Mouse (Mus musculus) heart, postnatal 14 days (tissue): ENCODE results near the gene Rxra. TPM values are rescaled to one million over a fixed set of nuclear protein-coding genes. Genes with fewer than 3 reads are reported as not detected.

Source experiments
- DNase-seq, 2 experiments: peaks; one replicate each; pipeline ENCODE4 v3.0.0; 2021 to 2022
- intact Hi-C: fragments of 180-260 bp; cut with DNase I; formaldehyde crosslinking; loops from one replicate; pipeline ENCODE4 v1.15.1; 2025
- total RNA-seq, 2 experiments: library from RNA; stranded (reverse); gene quantifications; 2 replicates each; pipeline ENCODE4 v1.2.3; 2021

Gene Rxra
- total RNA-seq, 2 experiments from 2014 or later: 38.8 to 42.2 TPM

DNA sequence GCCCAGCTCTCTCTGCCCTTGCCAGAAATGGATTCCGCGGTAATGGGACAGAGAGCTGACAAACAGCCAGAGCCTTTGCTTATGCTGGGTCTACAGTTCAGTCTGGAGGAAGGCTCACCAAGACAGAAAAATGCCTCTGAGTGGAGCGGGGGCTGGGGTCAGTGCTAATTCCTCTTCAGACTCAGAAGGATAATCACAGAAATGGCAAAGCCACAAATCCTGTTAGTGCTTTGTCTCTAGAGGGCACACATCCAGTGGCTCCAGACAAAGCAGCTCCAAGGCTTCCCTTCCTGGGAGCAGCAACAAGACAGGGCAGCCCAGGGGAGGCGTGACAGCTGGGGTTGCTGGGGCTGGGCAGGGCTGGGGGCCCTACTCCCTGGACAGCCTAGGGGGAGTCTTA lies 9.5 kb upstream of the Rxra start:
- intact Hi-C loops: no loop called here
- no peak for DNase-seq

DNA sequence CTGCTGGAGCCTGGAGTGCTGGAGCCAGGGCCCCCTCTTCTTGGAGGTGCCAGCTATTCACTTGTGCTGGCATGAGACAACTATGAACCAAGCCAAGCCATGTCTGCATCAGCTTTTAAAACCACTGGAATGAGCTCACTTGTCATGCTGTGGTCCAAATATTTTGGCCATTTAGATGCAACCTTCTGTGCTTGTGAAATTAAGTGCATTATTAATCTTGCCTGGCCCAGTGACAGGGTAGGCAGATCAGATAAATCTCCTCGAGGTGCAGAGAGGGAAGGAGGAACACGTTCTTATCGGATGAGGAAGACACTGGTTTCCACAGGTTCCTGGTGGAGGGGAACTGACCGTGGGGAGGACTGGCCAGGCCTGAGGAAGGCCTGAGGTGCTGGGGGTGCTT lies 8.6 kb upstream of the Rxra start:
- intact Hi-C loops: no loop called here

DNA sequence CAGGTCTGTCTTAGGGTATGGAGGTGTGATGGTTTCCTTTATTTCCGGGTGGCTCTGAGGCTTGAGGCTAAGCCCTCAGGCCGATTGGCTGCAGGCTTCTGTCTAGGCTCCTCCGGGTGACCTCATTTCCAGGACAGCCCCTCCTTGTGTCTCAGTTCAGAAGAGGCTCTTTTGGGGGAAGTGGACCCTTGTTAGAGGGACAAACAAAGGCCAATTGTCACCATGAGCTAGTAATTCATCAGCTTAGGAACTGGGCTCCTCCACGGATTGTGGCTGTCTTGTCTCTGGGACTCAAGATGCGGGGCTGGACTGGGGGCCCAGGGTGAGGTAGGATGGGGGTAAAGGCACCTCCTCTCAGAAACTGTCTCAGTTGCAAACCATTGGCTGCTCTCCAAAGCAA lies 5.5 kb upstream of the Rxra start:
- no peak for DNase-seq
- intact Hi-C loops: no loop called here

More for the DNA sequence above, 8.6 kb upstream of the Rxra start:
- DNase-seq: no peak

DNA sequence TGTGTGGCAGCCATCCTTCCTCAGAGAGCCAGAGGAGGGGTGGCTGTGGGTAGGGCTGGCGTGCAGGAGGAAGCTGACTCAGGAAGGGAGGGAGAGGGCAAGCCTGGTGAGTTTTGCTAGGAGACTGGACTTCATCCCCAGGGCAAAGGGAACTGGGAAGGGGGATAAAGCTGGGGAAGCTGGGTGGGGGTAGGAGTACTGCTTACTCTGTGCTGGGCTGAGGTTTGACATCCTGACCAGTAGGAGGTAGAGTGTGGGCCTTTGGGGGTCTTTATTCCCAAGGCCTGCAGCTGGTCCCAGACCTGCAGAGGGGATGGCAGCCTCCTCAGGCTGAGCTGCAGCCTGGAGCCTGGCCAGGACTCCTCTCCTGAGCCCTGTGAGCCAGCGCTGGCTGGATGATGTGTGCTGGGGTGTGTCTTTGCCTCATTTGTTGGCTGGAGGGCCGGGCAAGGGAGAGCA lies 4.6 kb upstream of the Rxra start:
- intact Hi-C loops: no loop called here
- DNase-seq: peak; percentile 63 to 68

DNA sequence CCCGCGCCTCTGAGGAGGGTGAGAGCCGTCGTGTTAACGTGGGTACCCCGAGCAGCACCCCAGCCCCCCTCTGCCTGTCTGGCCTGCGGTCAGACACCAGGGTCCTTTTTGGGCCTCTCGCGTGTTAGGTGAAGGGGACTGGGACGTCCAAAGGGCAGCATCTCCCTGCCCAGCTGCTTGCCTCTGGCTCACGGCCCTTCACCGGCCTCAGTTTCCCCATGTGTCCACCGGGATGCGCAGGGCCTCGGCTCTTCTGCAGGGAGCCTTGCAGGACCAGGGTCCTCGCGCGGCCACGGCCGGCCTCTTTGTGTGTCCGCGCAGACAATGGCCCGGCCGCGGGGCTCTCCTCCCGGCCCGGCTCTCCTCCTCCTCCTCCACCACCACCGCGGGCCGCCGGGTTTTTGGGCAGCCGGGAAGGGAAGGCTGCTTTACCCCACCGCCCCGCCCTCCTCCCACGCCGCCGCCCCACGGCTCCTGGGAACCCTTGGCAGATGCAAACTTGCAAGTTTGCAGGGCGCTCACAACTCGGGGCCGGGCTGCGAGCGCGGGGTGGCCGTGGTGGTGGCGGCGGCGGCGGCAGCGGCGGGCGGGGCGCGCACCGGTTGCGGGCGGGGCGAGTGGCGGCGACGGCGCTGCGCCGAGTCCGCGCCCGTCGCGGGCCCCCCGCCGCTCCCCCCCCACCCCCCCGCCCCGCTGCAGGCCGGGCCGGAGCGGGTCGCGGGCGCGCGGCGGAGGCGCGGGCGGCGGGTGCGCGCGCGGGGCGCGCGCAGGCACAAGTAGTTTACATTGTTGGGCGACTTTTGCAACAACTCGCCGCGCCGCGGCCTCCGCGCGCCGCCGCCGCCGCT lies 462 bp downstream of the Rxra start:
- peak; percentile 79 to 87 for DNase-seq
- intact Hi-C loops: loop anchor here (5.0 kb wide), 1 partner anchor 124 kb away; no protein-coding TSS in a partner anchor

DNA sequence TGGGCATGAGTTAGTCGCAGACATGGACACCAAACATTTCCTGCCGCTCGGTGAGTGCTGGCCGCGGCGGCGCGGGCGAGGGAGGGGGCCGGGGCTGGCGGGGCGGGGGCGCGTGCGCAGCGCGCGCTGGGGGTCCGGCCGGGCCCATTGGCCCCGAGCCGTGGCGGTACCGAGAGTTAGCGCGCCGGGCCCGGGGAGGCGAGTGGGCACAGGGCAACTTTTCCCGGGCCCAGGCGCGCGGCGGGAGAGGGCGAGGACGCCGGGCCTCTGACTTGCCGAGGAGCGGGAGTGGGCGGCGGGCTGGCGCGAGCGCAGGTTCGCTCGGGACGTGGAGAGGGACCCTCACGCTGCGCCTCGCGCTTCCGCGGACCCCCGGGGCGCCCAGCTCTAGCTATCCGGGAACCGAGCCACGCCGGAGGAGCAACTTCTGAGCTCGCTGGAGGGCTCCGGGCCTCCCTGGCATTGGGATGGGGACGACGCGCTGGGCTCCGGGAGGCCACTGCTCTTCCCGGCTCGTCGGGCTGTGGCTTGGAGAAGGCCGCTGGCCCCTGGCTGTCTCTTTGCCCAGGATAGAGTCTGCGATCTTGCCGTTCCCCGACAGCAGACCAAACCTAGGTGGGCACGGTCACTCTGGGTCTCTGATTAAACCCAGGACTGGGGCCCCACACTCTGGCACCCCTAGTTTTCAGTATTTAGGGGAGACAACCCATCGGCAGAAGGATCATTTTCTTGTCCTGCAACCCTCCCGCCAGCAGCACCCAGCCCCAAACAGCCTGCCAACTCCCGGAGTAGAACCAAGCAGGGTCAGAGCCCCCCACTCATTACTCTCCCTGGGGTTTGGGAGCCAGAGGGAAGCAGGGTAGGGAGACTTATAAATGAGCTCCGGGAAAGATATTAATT lies 1.4 kb downstream of the Rxra start:
- DNase-seq: peak; percentile 70 to 74
- intact Hi-C loops: loop anchor here (5.0 kb wide), 1 partner anchor 125 kb away; no protein-coding TSS in a partner anchor

DNA sequence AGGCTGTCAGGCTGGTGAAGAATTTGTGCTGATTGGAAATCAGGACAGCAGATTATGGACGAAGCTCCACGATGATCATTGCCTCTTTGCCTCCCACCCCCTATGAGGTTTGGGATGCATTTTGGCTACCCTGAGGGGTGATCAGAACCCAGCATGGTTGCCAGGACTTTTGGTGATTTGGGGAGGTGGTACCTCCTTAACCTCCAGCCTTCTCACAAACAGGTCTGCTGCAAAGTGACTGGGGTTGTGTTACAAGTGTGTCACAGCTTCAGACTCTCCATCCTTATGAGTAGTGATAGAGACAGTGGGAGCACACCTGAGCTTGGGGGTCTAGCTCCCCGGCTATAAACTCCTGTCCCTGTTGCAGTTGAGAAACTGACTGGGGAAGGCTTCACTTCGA lies 2.1 kb downstream of the Rxra start:
- intact Hi-C loops: loop anchor here (5.0 kb wide), 1 partner anchor 126 kb away; no protein-coding TSS in a partner anchor
- DNase-seq: no peak

DNA sequence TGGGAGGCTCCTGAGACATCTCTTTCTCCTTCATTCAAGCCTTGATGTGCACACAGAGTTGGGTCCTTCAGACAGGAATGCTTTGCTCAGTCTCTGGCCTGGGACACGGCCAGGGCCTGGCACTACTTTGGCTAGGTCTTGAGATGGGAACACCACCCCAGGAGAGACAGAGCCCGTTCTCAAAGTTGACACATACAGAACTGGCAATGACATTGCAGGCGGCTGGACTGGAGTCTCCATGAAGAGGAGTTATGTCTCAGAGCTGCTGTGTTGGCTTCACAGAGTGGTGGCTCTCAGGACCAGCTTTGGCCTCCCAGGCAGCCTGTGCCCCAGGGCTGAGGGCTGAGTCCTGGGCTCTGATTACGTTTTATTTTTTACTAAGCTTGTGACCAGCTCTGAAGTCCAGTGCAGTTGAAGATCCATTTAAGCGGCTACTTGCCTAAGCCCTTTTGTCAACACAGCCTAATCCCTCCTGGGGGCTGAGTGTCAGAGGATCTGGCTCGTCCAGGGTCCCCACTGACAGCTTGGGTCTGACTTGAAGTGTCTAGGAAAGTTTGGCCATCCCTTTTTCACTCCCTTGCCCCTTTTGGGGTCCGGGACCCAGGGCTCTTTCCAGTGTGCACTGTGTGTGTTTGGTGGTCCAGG lies 2.7 kb downstream of the Rxra start:
- intact Hi-C loops: loop anchor here (5.0 kb wide), 1 partner anchor 127 kb away; no protein-coding TSS in a partner anchor
- peak in 1 of 2 experiments; percentile 37 for DNase-seq

DNA sequence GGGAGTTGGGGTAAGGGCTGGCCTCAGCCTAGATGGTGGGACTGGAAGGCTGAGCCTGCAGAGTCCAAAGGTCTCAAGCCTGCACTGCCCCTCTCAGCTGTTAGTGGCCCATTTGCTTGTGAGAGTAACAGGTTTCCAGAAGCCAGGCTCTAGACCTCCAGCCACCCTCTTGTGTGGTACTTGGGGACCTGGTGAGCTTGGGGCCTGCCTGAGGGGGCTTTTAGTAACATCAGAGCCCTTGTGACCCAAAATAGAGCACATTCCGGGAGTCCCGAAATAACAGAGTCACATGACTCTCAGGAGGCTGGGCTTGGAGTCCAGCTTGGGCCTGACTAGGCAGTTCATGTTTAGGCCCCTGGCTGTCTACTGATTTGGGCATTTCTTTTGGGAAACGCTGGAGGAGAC lies 3.4 kb downstream of the Rxra start:
- intact Hi-C loops: loop anchor here (5.0 kb wide), 1 partner anchor 127 kb away; no protein-coding TSS in a partner anchor
- DNase-seq: peak in 1 of 2 experiments; percentile 63

DNA sequence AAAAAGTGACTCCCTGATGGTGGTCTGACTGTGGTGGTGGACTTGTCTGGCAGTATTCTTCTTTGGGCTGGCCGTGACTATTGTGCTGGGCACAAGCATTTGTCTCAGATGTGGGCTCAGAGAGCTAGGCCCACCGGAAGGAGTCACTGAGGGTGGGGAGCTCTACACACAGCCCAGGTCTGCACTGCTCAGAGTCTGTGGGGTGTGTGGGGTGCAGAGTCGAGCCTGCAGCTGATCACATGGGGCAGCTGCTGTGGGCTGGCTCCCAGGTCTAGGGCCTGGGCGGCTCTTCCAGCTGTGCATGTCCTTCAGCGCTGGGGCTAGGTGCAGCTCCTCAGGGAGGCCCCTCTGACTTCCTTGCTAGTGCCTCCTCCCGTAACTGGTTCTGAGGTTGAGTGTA lies 3.8 kb downstream of the Rxra start:
- intact Hi-C loops: no loop called here
- peak in 1 of 2 experiments; percentile 41 for DNase-seq

DNA sequence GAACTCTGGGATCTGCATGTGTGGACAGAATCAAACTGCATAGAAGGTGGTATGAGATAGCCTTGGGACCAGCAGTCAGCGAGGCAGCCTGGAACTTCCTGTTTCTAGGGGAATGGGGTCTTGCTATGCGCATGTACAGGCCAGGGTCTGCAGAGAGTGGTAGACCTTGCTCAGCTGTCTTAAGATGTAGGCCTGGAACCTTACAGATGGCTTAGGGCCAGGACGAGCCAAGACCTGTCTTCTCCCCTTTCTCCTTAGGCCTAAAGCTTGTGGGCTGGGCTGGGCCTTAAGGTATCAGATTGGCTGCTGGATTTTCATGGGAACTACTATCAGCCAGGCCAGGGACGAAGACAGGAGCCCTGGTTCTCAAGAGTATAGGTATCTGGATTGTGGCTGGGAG lies 4.4 kb downstream of the Rxra start:
- DNase-seq: no peak
- intact Hi-C loops: no loop called here

DNA sequence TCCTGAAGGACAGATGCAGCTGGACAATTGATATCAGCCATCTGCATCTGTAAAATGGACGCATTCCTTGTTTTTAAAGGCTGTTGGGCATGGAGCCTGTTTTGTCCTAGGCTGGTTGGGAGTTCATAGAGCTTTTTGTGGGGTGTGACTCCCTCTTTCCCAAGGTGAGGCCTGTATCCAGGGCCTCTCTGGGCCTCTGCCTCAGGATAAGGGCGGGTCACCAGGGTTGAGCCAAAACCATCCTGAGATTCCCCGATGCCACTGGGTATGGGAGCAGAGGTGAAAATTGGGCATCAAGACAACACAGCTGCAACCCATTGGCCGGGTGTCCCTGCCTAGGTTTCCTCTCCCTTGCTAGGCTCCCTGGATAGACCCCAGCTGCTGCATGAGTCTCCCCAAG lies 5.2 kb downstream of the Rxra start:
- no peak for DNase-seq
- intact Hi-C loops: no loop called here

DNA sequence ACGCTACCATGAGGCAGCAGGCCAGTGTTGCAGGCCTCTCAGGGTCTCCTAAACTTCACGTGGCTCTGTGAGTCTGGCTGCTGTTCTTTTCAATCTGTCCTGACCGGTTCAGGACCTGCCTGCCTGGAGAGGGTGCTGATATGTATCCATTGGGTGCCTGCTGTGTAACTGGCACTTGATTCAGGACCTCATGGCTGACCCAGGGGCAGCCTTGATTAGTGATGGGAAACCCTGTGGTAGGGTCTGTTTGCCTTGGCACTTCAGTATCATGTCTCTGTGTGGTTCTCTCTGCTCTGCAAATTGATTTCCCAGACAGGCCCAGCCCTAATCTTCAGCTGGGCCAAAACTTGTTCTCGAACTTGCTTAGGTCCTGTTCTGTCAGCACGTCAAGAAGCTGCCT lies 5.9 kb downstream of the Rxra start:
- intact Hi-C loops: loop anchor here (2.0 kb wide), 1 partner anchor 79 kb away; no protein-coding TSS in a partner anchor

DNA sequence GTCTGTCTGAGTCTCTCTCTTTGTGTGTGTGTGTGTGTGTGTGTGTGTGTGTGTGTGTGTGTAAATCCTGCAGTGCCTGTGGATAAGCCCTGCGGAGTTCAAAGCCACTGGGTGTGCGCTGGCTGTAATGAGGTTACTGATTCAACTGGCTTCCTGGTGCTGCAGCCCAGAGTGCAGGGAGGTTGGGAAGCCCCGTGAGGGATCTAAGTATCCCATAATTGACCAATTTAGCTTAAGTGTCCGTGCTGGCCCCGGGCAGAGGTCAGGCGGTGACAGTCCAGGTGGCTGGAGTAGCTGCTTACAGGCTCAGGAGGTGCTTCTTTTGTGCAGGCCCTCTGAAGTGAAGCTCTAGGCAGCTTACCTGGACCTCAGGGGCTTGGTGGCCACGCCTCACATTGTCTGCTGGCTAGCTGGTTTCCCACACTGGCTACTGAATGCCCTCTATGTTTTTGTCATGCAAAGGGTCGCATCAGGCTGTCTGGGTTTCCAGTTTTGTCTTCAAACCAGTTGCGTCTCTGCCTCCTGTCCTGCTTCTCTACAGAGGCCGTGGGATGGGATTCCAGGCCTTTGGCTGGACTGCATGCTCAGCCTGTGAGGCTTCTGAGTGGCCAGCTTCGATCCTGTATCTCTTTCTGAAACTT lies 7.9 kb downstream of the Rxra start:
- intact Hi-C loops: no loop called here

More for the DNA sequence above, 5.9 kb downstream of the Rxra start:
- no peak for DNase-seq

DNA sequence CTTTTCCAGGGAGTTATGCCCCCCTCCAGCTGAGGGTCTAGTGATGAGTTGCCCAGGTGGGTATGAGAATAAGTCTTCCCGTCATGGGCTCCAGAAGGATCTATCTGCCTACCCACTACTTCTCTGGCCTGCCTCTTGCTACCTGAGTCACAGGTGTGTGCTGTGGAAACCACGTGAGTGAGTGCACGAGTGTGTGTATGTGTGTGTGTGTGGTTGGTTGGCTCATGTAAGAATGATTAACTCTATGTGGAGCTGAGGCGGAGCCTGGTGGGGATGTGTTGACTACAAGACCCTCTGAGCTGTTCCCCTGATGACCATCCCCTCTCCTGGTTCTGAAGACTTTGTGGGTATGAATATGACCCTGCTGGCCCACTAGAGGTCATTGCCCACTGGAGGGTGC lies 9.7 kb downstream of the Rxra start:
- intact Hi-C loops: no loop called here
- peak in 1 of 2 experiments; percentile 0 for DNase-seq

More for the DNA sequence above, 7.9 kb downstream of the Rxra start:
- DNase-seq: peak in 1 of 2 experiments; percentile 3

DNA sequence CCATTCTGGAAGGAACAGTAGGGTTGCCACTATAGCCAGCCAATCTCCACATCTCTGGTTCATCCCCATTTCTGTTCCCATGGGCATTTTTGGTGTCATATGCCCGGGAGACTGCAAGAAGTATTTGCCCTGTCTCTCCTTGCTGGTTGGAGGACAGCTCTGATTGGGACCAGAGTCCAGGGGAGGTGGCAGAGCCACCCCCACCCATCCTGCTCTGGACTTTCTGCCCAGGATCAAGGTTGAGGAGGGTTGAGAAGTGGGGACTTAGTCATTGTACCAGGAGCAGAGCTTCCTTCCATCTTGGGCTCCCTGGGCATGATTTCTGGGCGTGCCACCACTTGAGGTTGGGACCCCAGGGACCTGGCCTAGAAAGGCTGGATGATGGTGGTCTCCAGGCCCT lies 10.1 kb downstream of the Rxra start:
- DNase-seq: no peak

DNA sequence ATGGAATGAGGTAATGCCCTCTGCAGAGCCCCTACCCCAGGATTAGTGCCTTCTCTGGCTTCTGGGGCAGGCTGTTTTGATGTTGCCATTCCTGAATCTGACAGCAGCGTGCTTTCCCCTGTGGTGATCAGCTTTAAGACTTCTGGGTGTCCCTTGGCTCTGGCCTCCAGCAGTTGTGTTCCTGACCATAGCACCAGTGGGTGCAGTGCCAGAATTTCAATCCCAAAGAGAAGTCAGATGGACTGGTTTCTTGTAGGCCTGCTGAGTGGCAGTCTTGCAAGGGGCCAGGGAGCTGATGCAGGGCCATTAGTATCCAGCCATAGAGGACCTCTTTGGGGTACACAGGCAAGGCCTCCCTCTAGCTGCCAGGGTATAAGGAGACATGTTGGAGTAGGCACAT lies 10.8 kb downstream of the Rxra start:
- intact Hi-C loops: no loop called here
- DNase-seq: no peak

More for the DNA sequence above, 10.1 kb downstream of the Rxra start:
- intact Hi-C loops: no loop called here

DNA sequence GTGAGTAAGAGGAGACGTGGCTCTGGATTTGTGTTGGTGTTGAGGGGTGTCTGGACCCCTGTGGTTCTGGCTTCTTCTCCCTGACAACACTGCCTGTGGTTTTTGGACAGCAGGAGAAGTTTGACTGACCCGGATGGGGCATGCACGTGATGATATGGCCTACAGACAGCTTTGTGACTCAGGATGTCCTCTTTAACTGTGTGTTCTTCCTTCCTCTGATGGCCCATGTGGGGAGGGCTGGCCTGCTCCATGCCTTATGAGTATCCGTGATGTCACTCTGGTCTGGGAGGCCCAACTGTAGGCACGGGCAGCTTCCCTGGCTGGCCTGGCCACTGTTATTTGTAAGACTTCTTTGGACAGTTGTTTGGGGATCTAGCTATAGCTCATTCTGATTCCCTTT lies 11.7 kb downstream of the Rxra start:
- intact Hi-C loops: no loop called here
- DNase-seq: peak in 1 of 2 experiments; percentile 44

DNA sequence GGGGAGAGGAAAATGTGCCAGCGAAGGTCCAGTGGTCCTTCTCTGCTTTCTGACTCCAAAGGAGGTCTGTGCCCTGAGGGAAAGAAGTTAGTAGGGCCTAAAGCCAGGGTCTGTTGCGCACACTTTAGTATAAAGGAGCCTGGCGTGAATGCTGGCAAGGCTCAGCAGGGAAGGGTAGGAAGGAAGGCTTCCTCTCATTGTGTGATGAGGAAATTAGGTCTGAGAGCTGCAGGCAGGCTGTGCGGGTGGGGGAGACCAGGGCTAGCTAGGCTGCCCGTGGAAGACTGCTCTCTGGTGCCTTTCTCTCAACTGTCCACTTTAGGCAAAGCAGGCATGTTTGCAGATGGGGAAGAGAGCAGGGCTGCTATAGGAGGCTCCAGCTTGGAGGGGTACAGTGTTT lies 14.5 kb downstream of the Rxra start:
- DNase-seq: no peak
- intact Hi-C loops: no loop called here
